Mouse (Mus musculus) heart, embryonic 13.5 days (tissue): ENCODE results near the gene B230217C12Rik. TPM values are rescaled to one million over a fixed set of nuclear protein-coding genes. Genes with fewer than 3 reads are reported as not detected.
"Not testable (repeated sequence)": the region's sequence is repeated elsewhere in the genome, so short reads cannot be mapped to it uniquely, and the experiment has no call there.

ENCODE experiments used
- ATAC-seq: fragments of 200-750 bp; cut with Nextera tagmentation; 2 replicates; pipeline ENCODE4 v1.8.0; 2017; ENCODE audit warnings: moderate TSS enrichment; ENCODE audit not compliant: insufficient number of reproducible peaks, low FRiP score, low TSS enrichment; ENCODE audit errors: extremely low read depth
- H3K27ac ChIP-seq: fragments of 300-500 bp; sonication (generic); replicated peaks from 2 replicates; pipeline ENCODE4 v1.5.1; 2015; ENCODE audit warnings: moderate library complexity, mild to moderate bottlenecking, inconsistent platforms
- H3K27me3 ChIP-seq: fragments of 300-500 bp; sonication (generic); replicated peaks from 2 replicates; pipeline ENCODE4 v1.6.1; 2015; ENCODE audit warnings: mild to moderate bottlenecking, inconsistent platforms
- H3K36me3 ChIP-seq: fragments of 300-500 bp; sonication (generic); 2 replicates; pipeline ENCODE4 v1.6.1; 2015; ENCODE audit warnings: mild to moderate bottlenecking, inconsistent platforms
- H3K4me1 ChIP-seq: fragments of 300-500 bp; sonication (generic); 2 replicates; pipeline ENCODE4 v1.6.1; 2015; ENCODE audit warnings: inconsistent platforms
- H3K4me2 ChIP-seq: fragments of 300-500 bp; sonication (generic); 2 replicates; pipeline ENCODE4 v1.6.1; 2015; ENCODE audit warnings: inconsistent platforms, mild to moderate bottlenecking, moderate library complexity
- H3K4me3 ChIP-seq: fragments of 300-500 bp; sonication (generic); 2 replicates; pipeline ENCODE4 v1.5.1; 2015; ENCODE audit warnings: moderate library complexity, mild to moderate bottlenecking, inconsistent platforms
- H3K9ac ChIP-seq: fragments of 300-500 bp; sonication (generic); 2 replicates; pipeline ENCODE4 v1.6.1; 2015; ENCODE audit warnings: inconsistent platforms, mild to moderate bottlenecking, moderate library complexity
- H3K9me3 ChIP-seq: fragments of 300-500 bp; sonication (generic); 2 replicates; pipeline ENCODE4 v1.6.1; 2016; ENCODE audit warnings: inconsistent platforms
- WGBS: fragments of 180-500 bp; shearing (Covaris S2); methylation state at CpG from one replicate; pipeline ENCODE4 v1.1.7; 2015; ENCODE audit warnings: mixed read lengths; 5-methylcytosine and 5-hydroxymethylcytosine counted together
- polyA plus RNA-seq: library from polyadenylated mRNA; unstranded; fragments of >200 nt; fragmentation: Nextera tagmentation; extraction: Ambion mirVana; gene quantifications from 2 replicates; pipeline ENCODE4 v1.2.1, GENCODE M21; 2015

The B230217C12Rik gene
- polyA plus RNA-seq, 1 experiment from 2014 or later = 5.5 TPM

GRCm38 (mm10) chr11:97827654-97828053 lies 12.9 kb upstream of the B230217C12Rik start:
- Histone ChIP-seq H3K27me3 (no peaks in the 10 kb centered on the region), H3K27ac (no peak overlapping the region), H3K4me1 (peaks cover 17% of the 10 kb centered on the region), H3K9ac (no peak overlapping the region), H3K4me3 (no peak overlapping the region), H3K36me3 (peaks cover 85% of the 10 kb centered on the region), H3K9me3 (no peaks in the 10 kb centered on the region), H3K4me2 (no peak overlapping the region)
- 50% methylated on average over 6 of the region's 6 CpGs for WGBS
- no peak for ATAC-seq

GRCm38 (mm10) chr11:97829365-97829764 lies 11.2 kb upstream of the B230217C12Rik start:
- H3K4me2 ChIP-seq = no peak overlapping the region
- no peaks in the 10 kb centered on the region for H3K27me3 ChIP-seq
- peaks cover 13% of the 10 kb centered on the region for H3K4me1 ChIP-seq
- WGBS = 81% methylated on average over 7 of the region's 7 CpGs
- no peak for ATAC-seq
- H3K9ac ChIP-seq = no peak overlapping the region
- peaks cover 88% of the 10 kb centered on the region for H3K36me3 ChIP-seq
- no peak overlapping the region for H3K27ac ChIP-seq
- no peaks in the 10 kb centered on the region for H3K9me3 ChIP-seq
- H3K4me3 ChIP-seq = no peak overlapping the region

GRCm38 (mm10) chr11:97829913-97830476 lies 10.6 kb upstream of the B230217C12Rik start:
- WGBS = 82% methylated on average over 12 of the region's 12 CpGs
- no peaks in the 10 kb centered on the region for H3K9me3 ChIP-seq
- H3K27me3 ChIP-seq = no peaks in the 10 kb centered on the region
- H3K36me3 ChIP-seq = peaks cover 88% of the 10 kb centered on the region
- no peak overlapping the region for H3K9ac ChIP-seq
- H3K27ac ChIP-seq = no peak overlapping the region
- H3K4me3 ChIP-seq = no peak overlapping the region
- ATAC-seq = no peak
- peaks cover 7% of the 10 kb centered on the region; the same call in 1 of the 2 replicates for H3K4me1 ChIP-seq
- no peak overlapping the region for H3K4me2 ChIP-seq

- no peaks in the 10 kb centered on the region for H3K9me3 ChIP-seq
- ATAC-seq = no peak
Measured at GRCm38 (mm10) chr11:97830501-97830900, 10.1 kb upstream of the B230217C12Rik start.

GRCm38 (mm10) chr11:97832001-97832400 lies 8.6 kb upstream of the B230217C12Rik start:
- WGBS = 77% methylated on average over 11 of the region's 11 CpGs
- Histone ChIP-seq H3K4me3 (no peak overlapping the region), H3K4me1 (peaks cover 8% of the 10 kb centered on the region), H3K9me3 (no peaks in the 10 kb centered on the region), H3K27ac (no peak overlapping the region), H3K4me2 (no peak overlapping the region), H3K9ac (no peak overlapping the region), H3K27me3 (no peaks in the 10 kb centered on the region), H3K36me3 (peaks cover 89% of the 10 kb centered on the region)
- ATAC-seq = no peak

More at GRCm38 (mm10) chr11:97830501-97830900, 10.1 kb upstream of the B230217C12Rik start:
- no peak overlapping the region for H3K4me3 ChIP-seq
- no peak overlapping the region for H3K9ac ChIP-seq
- peaks cover 88% of the 10 kb centered on the region for H3K36me3 ChIP-seq
- H3K4me2 ChIP-seq = no peak overlapping the region
- H3K27me3 ChIP-seq = no peaks in the 10 kb centered on the region
- peaks cover 4% of the 10 kb centered on the region; the same call in 1 of the 2 replicates for H3K4me1 ChIP-seq
- no peak overlapping the region for H3K27ac ChIP-seq
- whole genome bisulfite sequencing = 81% methylated on average over 6 of the region's 6 CpGs

- Histone ChIP-seq H3K36me3 (peaks cover 88% of the 10 kb centered on the region), H3K9me3 (no peaks in the 10 kb centered on the region), H3K9ac (no peak overlapping the region), H3K27me3 (no peaks in the 10 kb centered on the region), H3K27ac (no peak overlapping the region), H3K4me1 (peaks cover 13% of the 10 kb centered on the region), H3K4me3 (no peak overlapping the region), H3K4me2 (no peak overlapping the region)
- 79% methylated on average over 15 of the region's 15 CpGs for WGBS
- no peak for ATAC-seq
Measured at GRCm38 (mm10) chr11:97833352-97833751, 7.2 kb upstream of the B230217C12Rik start.

- ATAC-seq = no peak
- peaks cover 24% of the 10 kb centered on the region for H3K4me1 ChIP-seq
- H3K36me3 ChIP-seq = peaks cover 66% of the 10 kb centered on the region
Measured at GRCm38 (mm10) chr11:97836541-97836940, 4.0 kb upstream of the B230217C12Rik start.

DNA sequence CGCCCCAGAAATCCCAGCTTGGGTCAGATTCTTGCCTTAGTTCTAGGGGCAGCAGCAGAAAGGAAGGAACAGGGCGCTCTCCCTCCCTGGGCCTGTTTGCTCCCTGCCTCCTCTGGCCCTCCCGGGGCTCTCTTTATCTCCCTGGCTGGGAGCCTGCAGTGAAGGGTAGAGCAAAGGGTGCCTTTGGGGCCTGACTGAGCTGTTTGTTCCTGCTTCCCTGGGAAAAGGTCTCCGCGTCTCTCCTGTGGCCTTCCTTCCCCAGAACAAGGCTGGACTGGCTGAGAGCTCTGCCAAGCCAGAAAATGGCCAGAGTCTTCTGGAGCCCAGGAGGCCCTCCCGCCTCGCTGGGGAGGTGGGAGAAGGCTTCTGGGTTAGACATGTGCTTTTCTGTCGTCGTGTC lies 3.5 kb upstream of the B230217C12Rik start:
- H3K36me3 ChIP-seq = peaks cover 63% of the 10 kb centered on the region
- peak overlapping the region; percentile 50; the same call in 1 of the 2 replicates for H3K9ac ChIP-seq
- H3K27ac ChIP-seq = peak overlapping the region; percentile 31; the same call in 1 of the 2 replicates
- peaks cover 28% of the 10 kb centered on the region for H3K4me1 ChIP-seq
- H3K27me3 ChIP-seq, ATAC-seq, H3K9me3 ChIP-seq, H3K4me3 ChIP-seq, H3K4me2 ChIP-seq: not testable (repeated sequence)
- 63% methylated on average over 9 of the region's 9 CpGs for WGBS

More at GRCm38 (mm10) chr11:97836541-97836940, 4.0 kb upstream of the B230217C12Rik start:
- 43% methylated on average over 8 of the region's 8 CpGs for WGBS
- Histone ChIP-seq H3K27me3 (no peaks in the 10 kb centered on the region), H3K9me3 (no peaks in the 10 kb centered on the region), H3K4me3 (no peak overlapping the region), H3K4me2 (no peak overlapping the region), H3K27ac (0 out of 2 replicates have a peak overlapping the region, but pooled peaks have one; percentile 31), H3K9ac (peak overlapping the region; percentile 50; the same call in 1 of the 2 replicates)

DNA sequence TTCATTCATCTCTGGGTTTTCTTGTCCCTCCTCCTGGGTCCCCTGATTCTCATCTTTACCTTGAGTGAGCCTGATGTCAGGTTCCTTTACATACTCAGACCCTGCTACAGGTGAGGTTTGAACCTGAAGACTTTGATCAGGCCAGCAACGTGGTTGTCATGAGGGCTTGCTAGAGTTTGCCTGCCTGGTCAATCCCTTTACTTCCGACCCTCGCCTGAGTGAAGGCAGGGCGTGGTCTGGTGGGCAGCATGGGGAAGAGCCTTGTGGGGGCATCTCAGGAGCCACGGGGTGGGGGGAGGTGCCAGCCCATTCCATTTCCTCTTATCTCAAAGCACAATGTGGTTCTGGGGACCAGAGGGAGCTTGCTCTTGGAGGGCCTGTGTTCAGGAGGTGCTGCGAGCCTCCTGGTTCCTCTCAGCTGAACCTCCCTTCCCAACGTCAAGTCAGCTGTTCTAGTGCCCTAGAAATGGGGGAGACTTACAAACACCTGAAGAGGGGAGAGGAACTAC lies 2.9 kb upstream of the B230217C12Rik start:
- Histone ChIP-seq H3K4me3 (no peak overlapping the region), H3K27ac (peak overlapping the region; percentile 31; the same call in 1 of the 2 replicates), H3K4me1 (peaks cover 29% of the 10 kb centered on the region), H3K9me3 (no peaks in the 10 kb centered on the region), H3K4me2 (no peak overlapping the region), H3K36me3 (peaks cover 56% of the 10 kb centered on the region), H3K27me3 (no peaks in the 10 kb centered on the region), H3K9ac (0 out of 2 replicates have a peak overlapping the region, but pooled peaks have one; percentile 50)
- WGBS = 64% methylated on average over 7 of the region's 7 CpGs
- no peak for ATAC-seq

- no peak for ATAC-seq
- H3K27ac ChIP-seq = no peak overlapping the region
- H3K27me3 ChIP-seq = no peaks in the 10 kb centered on the region
- 35% methylated on average over 10 of the region's 10 CpGs for WGBS
- no peaks in the 10 kb centered on the region for H3K9me3 ChIP-seq
- peak overlapping the region; percentile 24; the same call in 1 of the 2 replicates for H3K9ac ChIP-seq
- peaks cover 29% of the 10 kb centered on the region for H3K4me1 ChIP-seq
- H3K4me2 ChIP-seq = no peak overlapping the region
- no peak overlapping the region for H3K4me3 ChIP-seq
- peaks cover 44% of the 10 kb centered on the region for H3K36me3 ChIP-seq
Measured at GRCm38 (mm10) chr11:97838779-97839440, 1.7 kb upstream of the B230217C12Rik start.

DNA sequence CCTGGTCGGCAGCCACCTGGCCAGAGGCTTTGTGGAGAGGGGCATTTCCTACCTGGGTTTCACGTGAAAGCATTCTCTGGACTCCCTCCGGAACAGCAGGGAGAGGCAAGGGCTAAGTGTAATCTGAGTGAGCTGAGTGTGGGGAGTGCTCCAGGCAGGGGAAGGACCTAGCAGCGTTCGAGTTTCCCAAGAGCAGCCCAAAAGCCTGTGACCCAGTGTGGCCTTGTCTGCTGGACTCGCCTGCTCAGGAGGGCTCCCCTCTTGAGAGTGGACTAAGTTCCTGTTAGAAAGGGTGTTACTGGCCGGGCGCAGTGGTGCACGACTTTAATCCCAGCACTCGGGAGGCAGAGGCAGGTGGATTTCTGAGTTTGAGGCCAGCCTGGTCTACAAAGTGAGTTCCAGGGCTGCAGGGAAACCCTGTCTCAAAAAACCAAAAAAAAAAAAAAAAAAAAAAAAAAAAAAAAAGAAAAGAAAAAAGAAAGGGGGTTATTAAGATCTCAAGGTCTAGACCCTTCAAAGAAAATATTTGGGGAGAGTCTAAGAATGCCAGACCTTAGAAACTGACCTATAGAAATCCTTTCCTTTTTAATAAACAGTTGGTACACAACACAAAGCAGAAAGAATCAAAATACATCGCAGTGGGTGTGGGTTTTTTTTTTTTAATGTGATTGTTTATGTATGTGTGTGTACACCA lies 992 bp upstream of the B230217C12Rik start:
- no peak for ATAC-seq
- Histone ChIP-seq H3K4me3 (no peak overlapping the region), H3K4me1 (peaks cover 29% of the 10 kb centered on the region), H3K27me3 (no peaks in the 10 kb centered on the region), H3K36me3 (peaks cover 37% of the 10 kb centered on the region), H3K9me3 (no peaks in the 10 kb centered on the region), H3K27ac (no peak overlapping the region), H3K9ac (peak overlapping the region; percentile 24; the same call in 1 of the 2 replicates), H3K4me2 (no peak overlapping the region)
- 56% methylated on average over 11 of the region's 11 CpGs for WGBS
